Mouse (Mus musculus): Measurements from ENCODE around the gene Rdh16. TPM values are rescaled to one million over a fixed set of nuclear protein-coding genes. Genes with fewer than 3 reads are reported as not detected.
"Not testable (repeated sequence)": the region's sequence is repeated elsewhere in the genome, so short reads cannot be mapped to it uniquely, and the experiment has no call there.

Rdh16 gene
- total and polyA plus RNA-seq, 2 experiments from 2014 or later: 0.07 TPM; not detected in 1

GRCm38 (mm10) chr10:127835292-127835691 is 34.3 kb downstream of the Rdh16 start:
- Histone ChIP-seq H3K36me3 (ENCODE audit: insufficient read depth) (no peaks in the 10 kb centered on the region), H3K27me3 (ENCODE audit: insufficient read depth, low read length) (no peaks in the 10 kb centered on the region), H3K4me3 (ENCODE audit: low read depth, low read length) (no peak overlapping the region), H3K27ac (ENCODE audit: low read depth, low read length) (no peak overlapping the region), H3K9me3 (ENCODE audit: low read length) (no peaks in the 10 kb centered on the region), H3K9ac (no peak overlapping the region), H3K4me2 (ENCODE audit: low read depth) (no peak overlapping the region), H3K4me1 (ENCODE audit: insufficient read depth) (no peaks in the 10 kb centered on the region)
- DNase-seq: no peak
- ATAC-seq: no peak
- no peak for TF ChIP-seq CTCF (IDR thresholded peaks at IDR 0.05; ENCODE audit: low read depth)
- WGBS: 81% methylated on average over 5 of the region's 5 CpGs

GRCm38 (mm10) chr10:127837793-127838192 is 36.8 kb downstream of the Rdh16 start:
- not testable (repeated sequence) for H3K36me3 ChIP-seq (ENCODE audit: insufficient read depth); H3K9me3 ChIP-seq (ENCODE audit: low read length); H3K4me3 ChIP-seq (ENCODE audit: low read depth, low read length); H3K4me1 ChIP-seq (ENCODE audit: insufficient read depth); H3K9ac ChIP-seq; H3K27ac ChIP-seq (ENCODE audit: low read depth, low read length); H3K4me2 ChIP-seq (ENCODE audit: low read depth); H3K27me3 ChIP-seq (ENCODE audit: insufficient read depth, low read length); DNase-seq; ATAC-seq
- 98% methylated on average over 5 of the region's 5 CpGs for whole genome bisulfite sequencing

- Histone ChIP-seq H3K4me2 (ENCODE audit: low read depth) (no peak overlapping the region), H3K27me3 (ENCODE audit: insufficient read depth, low read length) (no peaks in the 10 kb centered on the region), H3K9ac (no peak overlapping the region), H3K4me3 (ENCODE audit: low read depth, low read length) (no peak overlapping the region), H3K9me3 (ENCODE audit: low read length) (no peaks in the 10 kb centered on the region), H3K27ac (ENCODE audit: low read depth, low read length) (no peak overlapping the region), H3K4me1 (ENCODE audit: insufficient read depth) (no peaks in the 10 kb centered on the region), H3K36me3 (ENCODE audit: insufficient read depth) (no peaks in the 10 kb centered on the region)
- ATAC-seq (no peak), DNase-seq (no peak)
- TF ChIP-seq CTCF (IDR thresholded peaks at IDR 0.05; ENCODE audit: low read depth): no peak
- 86% methylated on average over 2 of the region's 2 CpGs for WGBS
These were observed 37.6 kb downstream of the Rdh16 start for GRCm38 (mm10) chr10:127838539-127838938.

- Histone ChIP-seq H3K4me3 (ENCODE audit: low read depth, low read length) (no peak overlapping the region), H3K36me3 (ENCODE audit: insufficient read depth) (no peaks in the 10 kb centered on the region), H3K4me2 (ENCODE audit: low read depth) (no peak overlapping the region), H3K4me1 (ENCODE audit: insufficient read depth) (no peaks in the 10 kb centered on the region), H3K27me3 (ENCODE audit: insufficient read depth, low read length) (no peaks in the 10 kb centered on the region), H3K9ac (no peak overlapping the region), H3K9me3 (ENCODE audit: low read length) (no peaks in the 10 kb centered on the region), H3K27ac (ENCODE audit: low read depth, low read length) (no peak overlapping the region)
- DNase-seq (no peak), ATAC-seq (no peak)
- no peak for TF ChIP-seq CTCF (IDR thresholded peaks at IDR 0.05; ENCODE audit: low read depth)
- 67% methylated on average over 2 of the region's 2 CpGs for WGBS
These were observed 39.8 kb downstream of the Rdh16 start for GRCm38 (mm10) chr10:127840776-127841175.

- H3K9me3 ChIP-seq (ENCODE audit: low read length); H3K9ac ChIP-seq; H3K36me3 ChIP-seq (ENCODE audit: insufficient read depth); H3K27ac ChIP-seq (ENCODE audit: low read depth, low read length); DNase-seq; H3K27me3 ChIP-seq (ENCODE audit: insufficient read depth, low read length); H3K4me1 ChIP-seq (ENCODE audit: insufficient read depth); H3K4me2 ChIP-seq (ENCODE audit: low read depth); ATAC-seq; H3K4me3 ChIP-seq (ENCODE audit: low read depth, low read length): not testable (repeated sequence)
- WGBS: 90% methylated on average over 5 of the region's 5 CpGs
These were observed 45.0 kb downstream of the Rdh16 start for GRCm38 (mm10) chr10:127845945-127846344.

GRCm38 (mm10) chr10:127848089-127848488 is 47.1 kb downstream of the Rdh16 start:
- H3K9ac ChIP-seq: no peak overlapping the region
- no peaks in the 10 kb centered on the region for H3K36me3 ChIP-seq (ENCODE audit: insufficient read depth)
- H3K4me2 ChIP-seq (ENCODE audit: low read depth): no peak overlapping the region
- H3K9me3 ChIP-seq (ENCODE audit: low read length): no peaks in the 10 kb centered on the region
- no peak for TF ChIP-seq CTCF (IDR thresholded peaks at IDR 0.05; ENCODE audit: low read depth)
- H3K27ac ChIP-seq (ENCODE audit: low read depth, low read length): no peak overlapping the region
- 93% methylated on average over 1 of the region's 1 CpGs for WGBS
- H3K4me1 ChIP-seq (ENCODE audit: insufficient read depth): no peaks in the 10 kb centered on the region
- ATAC-seq: no peak
- H3K27me3 ChIP-seq (ENCODE audit: insufficient read depth, low read length): no peaks in the 10 kb centered on the region
- H3K4me3 ChIP-seq (ENCODE audit: low read depth, low read length): no peak overlapping the region
- DNase-seq: no peak

- Histone ChIP-seq H3K9me3 (ENCODE audit: low read length) (no peaks in the 10 kb centered on the region), H3K4me3 (ENCODE audit: low read depth, low read length) (no peak within 1 kb of the TSS), H3K4me2 (ENCODE audit: low read depth) (no peak within 1 kb of the TSS), H3K27ac (ENCODE audit: low read depth, low read length) (no peak within 1 kb of the TSS), H3K4me1 (ENCODE audit: insufficient read depth) (no peaks in the 10 kb centered on the region), H3K9ac (no peak within 1 kb of the TSS), H3K36me3 (ENCODE audit: insufficient read depth) (no peaks in the 10 kb centered on the region), H3K27me3 (ENCODE audit: insufficient read depth, low read length) (no peaks in the 10 kb centered on the region)
- no peak for ATAC-seq
- no peak for DNase-seq
- TF ChIP-seq CTCF (IDR thresholded peaks at IDR 0.05; ENCODE audit: low read depth): no peak
- WGBS: 74% methylated on average over 1 of the region's 1 CpGs
These were observed 48.7 kb downstream of the Rdh16 start, which contains the start of gene Rdh19 for GRCm38 (mm10) chr10:127849628-127850027. TSS of gene Rdh19 (plus strand) at chr10:127849928.

GRCm38 (mm10) chr10:127856376-127856775 is 55.4 kb downstream of the Rdh16 start:
- ATAC-seq (no peak), DNase-seq (no peak)
- TF ChIP-seq CTCF (IDR thresholded peaks at IDR 0.05; ENCODE audit: low read depth): no peak
- H3K4me3 ChIP-seq (ENCODE audit: low read depth, low read length): no peak overlapping the region
- no peak overlapping the region for H3K4me2 ChIP-seq (ENCODE audit: low read depth)
- H3K27ac ChIP-seq (ENCODE audit: low read depth, low read length): no peak overlapping the region
- H3K4me1 ChIP-seq (ENCODE audit: insufficient read depth): no peaks in the 10 kb centered on the region
- no peaks in the 10 kb centered on the region for H3K9me3 ChIP-seq (ENCODE audit: low read length)
- no peaks in the 10 kb centered on the region for H3K27me3 ChIP-seq (ENCODE audit: insufficient read depth, low read length)
- H3K36me3 ChIP-seq (ENCODE audit: insufficient read depth): no peaks in the 10 kb centered on the region
- H3K9ac ChIP-seq: no peak overlapping the region

All from forebrain, postnatal 0 days (tissue).